Mouse (Mus musculus) stomach, postnatal 0 days (tissue): ENCODE measurements at regions not wholly inside any gene's neighbourhood (a gene's known extent, or its start where the extent isn't known, plus 50 kb on each side); places are given as distances from the start of the nearest gene placed in this dataset.

Experiments
- CTCF ChIP-seq: IDR thresholded peaks from 2 replicates; pipeline ENCODE4 v1.5.1; 2016; ENCODE audit warnings: antibody characterized with exemption, low read depth, mild to moderate bottlenecking, moderate library complexity
- EP300 ChIP-seq: optimal IDR thresholded peaks from 2 replicates; pipeline ENCODE3; 2016; ENCODE audit warnings: antibody characterized with exemption

- no peak for TF ChIP-seq CTCF
- no peak for TF ChIP-seq EP300
These were observed 145.1 kb downstream of the Pcdh10 start for GRCm38 (mm10) chr3:45523281-45523680.
